Mouse (Mus musculus) heart, postnatal 0 days (tissue): ENCODE results near the gene Agmo. TPM values are rescaled to one million over a fixed set of nuclear protein-coding genes. Genes with fewer than 3 reads are reported as not detected.

ENCODE experiments used
- ATAC-seq: fragments of 200-750 bp; cut with Nextera tagmentation; 2 replicates; pipeline ENCODE4 v1.8.0; 2017; ENCODE audit warnings: low read depth, moderate number of reproducible peaks, moderate library complexity; ENCODE audit not compliant: insufficient read depth
- DNase-seq: peaks from one replicate; pipeline ENCODE4 v3.0.0-alpha.2; 2016; ENCODE audit warnings: low spot score
- H3K27ac ChIP-seq: fragments of 300-500 bp; sonication (generic); 2 replicates; pipeline ENCODE4 v1.5.1; 2014; ENCODE audit warnings: low read depth, mild to moderate bottlenecking
- H3K27me3 ChIP-seq: fragments of 300-500 bp; sonication (generic); 2 replicates; pipeline ENCODE4 v1.6.1; 2014; ENCODE audit warnings: low read length, mixed read lengths; ENCODE audit not compliant: control insufficient read depth, insufficient read depth
- H3K36me3 ChIP-seq: fragments of 300-500 bp; sonication (generic); replicated peaks from 2 replicates; pipeline ENCODE4 v1.6.1; 2014; ENCODE audit warnings: low read length, mixed read lengths; ENCODE audit not compliant: control insufficient read depth, insufficient read depth
- H3K4me1 ChIP-seq: fragments of 300-500 bp; sonication (generic); 2 replicates; pipeline ENCODE4 v1.6.1; 2014; ENCODE audit warnings: antibody characterized with exemption; ENCODE audit not compliant: control insufficient read depth, insufficient read depth
- H3K4me2 ChIP-seq: fragments of 300-500 bp; sonication (generic); 2 replicates; pipeline ENCODE4 v1.6.1; 2014; ENCODE audit warnings: low read depth, mild to moderate bottlenecking, low read length, moderate library complexity
- H3K4me3 ChIP-seq: fragments of 300-500 bp; sonication (generic); 2 replicates; pipeline ENCODE4 v1.5.1; 2014; ENCODE audit warnings: low read depth, low read length
- H3K9ac ChIP-seq: fragments of 300-500 bp; sonication (generic); replicated peaks from 2 replicates; pipeline ENCODE4 v1.6.1; 2014; ENCODE audit warnings: low read depth, low read length, mixed read lengths
- H3K9me3 ChIP-seq: fragments of 300-500 bp; sonication (generic); replicated peaks from 2 replicates; pipeline ENCODE4 v1.6.1; 2016; ENCODE audit warnings: low read length; ENCODE audit not compliant: control insufficient read depth
- CTCF ChIP-seq: IDR thresholded peaks from 2 replicates; pipeline ENCODE4 v1.5.1; 2016; ENCODE audit warnings: antibody characterized with exemption, control low read depth, low read depth
- EP300 ChIP-seq: IDR thresholded peaks from 2 replicates; pipeline ENCODE4 v1.6.1; 2016; ENCODE audit warnings: antibody characterized with exemption, low read depth
- WGBS: fragments of 180-500 bp; shearing (Covaris S2); extraction: QIAGEN DNeasy Blood & Tissue Kit; methylation state at CpG from one replicate; pipeline ENCODE4 v1.1.7; 2014; 5-methylcytosine and 5-hydroxymethylcytosine counted together
- polyA plus RNA-seq: library from polyadenylated mRNA; unstranded; fragments of >200 nt; fragmentation: Nextera tagmentation; extraction: Ambion mirVana; gene quantifications from 2 replicates; pipeline ENCODE4 v1.2.1, GENCODE M21; 2015
- total RNA-seq: library from RNA; depleted of rRNA; stranded (reverse); fragments of >200 nt; gene quantifications from 2 replicates; pipeline ENCODE4 v1.2.3, GENCODE M21; 2014; ENCODE audit warnings: low replicate concordance

The Agmo gene
- total and polyA plus RNA-seq, 2 experiments from 2014 or later, result 0.70 to 1.9 TPM

- Histone ChIP-seq H3K27ac (no peak overlapping the region), H3K4me3 (no peak overlapping the region), H3K9me3 (no peaks in the 10 kb centered on the region), H3K9ac (no peak overlapping the region), H3K4me1 (no peaks in the 10 kb centered on the region), H3K36me3 (no peaks in the 10 kb centered on the region), H3K4me2 (no peak overlapping the region), H3K27me3 (no peaks in the 10 kb centered on the region)
- ATAC-seq, result no peak
- no peak for TF ChIP-seq CTCF
- TF ChIP-seq EP300, result no peak
- WGBS, result 68% methylated on average over 5 of the region's 5 CpGs
- DNase-seq, result no peak
These were observed 102.8 kb downstream of the Agmo start for GRCm38 (mm10) chr12:37344225-37344624.

- 69% methylated on average over 5 of the region's 5 CpGs for WGBS
- DNase-seq, result no peak
- Histone ChIP-seq H3K36me3 (no peaks in the 10 kb centered on the region), H3K9me3 (no peaks in the 10 kb centered on the region), H3K4me1 (no peaks in the 10 kb centered on the region), H3K4me3 (no peak overlapping the region), H3K4me2 (no peak overlapping the region), H3K9ac (no peak overlapping the region), H3K27ac (no peak overlapping the region), H3K27me3 (no peaks in the 10 kb centered on the region)
- TF ChIP-seq EP300, result no peak
- no peak for TF ChIP-seq CTCF
- no peak for ATAC-seq
These were observed 104.3 kb downstream of the Agmo start for GRCm38 (mm10) chr12:37345696-37346095.

GRCm38 (mm10) chr12:37392316-37392715 is 150.9 kb downstream of the Agmo start:
- WGBS, result 69% methylated on average over 3 of the region's 3 CpGs
- no peak for ATAC-seq

GRCm38 (mm10) chr12:37402541-37402940 is 161.1 kb downstream of the Agmo start:
- H3K4me3 ChIP-seq, result no peak overlapping the region
- no peak for ATAC-seq
- H3K9ac ChIP-seq, result no peak overlapping the region
- H3K36me3 ChIP-seq, result no peaks in the 10 kb centered on the region
- H3K27me3 ChIP-seq, result no peaks in the 10 kb centered on the region
- H3K4me1 ChIP-seq, result no peaks in the 10 kb centered on the region
- no peak overlapping the region for H3K27ac ChIP-seq
- no peaks in the 10 kb centered on the region for H3K9me3 ChIP-seq
- TF ChIP-seq CTCF, result no peak
- TF ChIP-seq EP300, result no peak
- DNase-seq, result no peak
- no peak overlapping the region for H3K4me2 ChIP-seq
- 86% methylated on average over 6 of the region's 6 CpGs for WGBS

More at GRCm38 (mm10) chr12:37392316-37392715, 150.9 kb downstream of the Agmo start:
- no peak for TF ChIP-seq EP300
- TF ChIP-seq CTCF, result no peak
- Histone ChIP-seq H3K4me1 (no peaks in the 10 kb centered on the region), H3K27me3 (no peaks in the 10 kb centered on the region), H3K27ac (no peak overlapping the region), H3K36me3 (no peaks in the 10 kb centered on the region), H3K4me2 (no peak overlapping the region), H3K9me3 (no peaks in the 10 kb centered on the region), H3K9ac (no peak overlapping the region), H3K4me3 (no peak overlapping the region)
- DNase-seq, result no peak

DNA sequence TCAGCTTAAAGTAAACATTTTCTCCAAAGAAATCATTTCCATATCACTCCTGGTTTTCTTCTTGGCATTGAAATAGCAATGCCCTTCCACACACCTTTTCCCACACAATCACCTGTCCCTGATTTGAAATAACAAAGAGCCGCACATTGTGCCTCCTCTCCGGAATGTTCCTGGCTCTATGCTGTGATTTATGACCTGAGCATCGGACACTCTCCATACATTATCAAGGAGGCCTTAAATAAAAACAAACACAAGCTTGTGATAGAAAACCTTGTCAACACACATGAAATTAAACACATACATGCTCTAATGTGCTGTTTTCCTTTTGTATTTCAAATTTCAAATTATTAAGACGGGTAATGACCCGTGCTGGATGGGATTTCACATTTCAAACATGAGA is 184.9 kb downstream of the Agmo start:
- no peak overlapping the region for H3K27ac ChIP-seq
- ATAC-seq (no peak), DNase-seq (no peak)
- H3K9me3 ChIP-seq, result no peaks in the 10 kb centered on the region
- 77% methylated on average over 5 of the region's 5 CpGs for WGBS
- H3K4me2 ChIP-seq, result no peak overlapping the region
- no peak overlapping the region for H3K9ac ChIP-seq
- TF ChIP-seq CTCF (no peak), EP300 (no peak)
- no peaks in the 10 kb centered on the region for H3K36me3 ChIP-seq
- H3K4me3 ChIP-seq, result no peak overlapping the region
- no peaks in the 10 kb centered on the region for H3K27me3 ChIP-seq
- H3K4me1 ChIP-seq, result no peaks in the 10 kb centered on the region

DNA sequence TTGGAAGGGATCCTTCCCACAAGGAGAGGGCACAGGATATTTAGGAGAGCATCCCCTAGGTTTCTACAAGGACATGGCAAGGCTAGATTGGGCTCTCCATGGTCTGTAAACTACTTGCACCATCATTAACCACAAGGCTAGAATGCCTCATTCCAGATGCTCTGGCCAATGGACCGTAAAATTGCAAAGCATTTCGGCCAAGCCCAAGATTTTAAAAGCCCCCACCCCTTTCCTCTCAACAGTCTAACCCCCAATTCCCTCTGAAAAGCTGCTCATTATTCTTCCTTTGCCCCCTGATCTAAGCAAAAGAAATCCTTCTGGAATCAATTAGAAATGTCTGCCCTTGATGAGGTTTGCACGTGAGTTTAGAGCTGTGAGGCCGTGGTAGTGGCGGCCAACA is 185.3 kb downstream of the Agmo start:
- H3K4me1 ChIP-seq, result no peaks in the 10 kb centered on the region
- ATAC-seq (no peak), DNase-seq (no peak)
- no peaks in the 10 kb centered on the region for H3K36me3 ChIP-seq
- 78% methylated on average over 5 of the region's 5 CpGs for WGBS
- H3K4me3 ChIP-seq, result no peak overlapping the region
- H3K9me3 ChIP-seq, result no peaks in the 10 kb centered on the region
- no peak overlapping the region for H3K4me2 ChIP-seq
- no peak overlapping the region for H3K9ac ChIP-seq
- H3K27me3 ChIP-seq, result no peaks in the 10 kb centered on the region
- no peak overlapping the region for H3K27ac ChIP-seq
- no peak for TF ChIP-seq CTCF
- no peak for TF ChIP-seq EP300
